Mouse (Mus musculus) heart, embryonic 12.5 days (tissue): Measurements from ENCODE around the gene Gltp. TPM values are rescaled to one million over a fixed set of nuclear protein-coding genes. Genes with fewer than 3 reads are reported as not detected.

ENCODE experiments used
- ATAC-seq: fragments of 200-750 bp; cut with Nextera tagmentation; 2 replicates; pipeline ENCODE4 v1.8.0; 2017; ENCODE audit warnings: moderate TSS enrichment, moderate library complexity; ENCODE audit not compliant: insufficient number of reproducible peaks, low FRiP score
- H3K27ac ChIP-seq: fragments of 300-500 bp; sonication (generic); 2 replicates; pipeline ENCODE4 v1.5.1; 2016; ENCODE audit warnings: mild to moderate bottlenecking, moderate library complexity; ENCODE audit not compliant: poor library complexity, severe bottlenecking
- H3K27me3 ChIP-seq: fragments of 300-500 bp; sonication (generic); replicated peaks from 2 replicates; pipeline ENCODE4 v1.6.1; 2016; ENCODE audit warnings: mild to moderate bottlenecking, moderate library complexity
- H3K36me3 ChIP-seq: fragments of 300-500 bp; sonication (generic); 2 replicates; pipeline ENCODE4 v1.6.1; 2016; ENCODE audit warnings: mild to moderate bottlenecking, moderate library complexity
- H3K4me1 ChIP-seq: fragments of 300-500 bp; sonication (generic); replicated peaks from 2 replicates; pipeline ENCODE4 v1.6.1; 2016; ENCODE audit warnings: mild to moderate bottlenecking
- H3K4me2 ChIP-seq: fragments of 300-500 bp; sonication (generic); 2 replicates; pipeline ENCODE4 v1.6.1; 2016; ENCODE audit warnings: mild to moderate bottlenecking, moderate library complexity
- H3K4me3 ChIP-seq: fragments of 300-500 bp; sonication (generic); 2 replicates; pipeline ENCODE4 v1.5.1; 2016; ENCODE audit warnings: mild to moderate bottlenecking
- H3K9ac ChIP-seq: fragments of 300-500 bp; sonication (generic); 2 replicates; pipeline ENCODE4 v1.6.1; 2016; ENCODE audit warnings: mild to moderate bottlenecking, moderate library complexity
- H3K9me3 ChIP-seq: fragments of 300-500 bp; sonication (generic); replicated peaks from 2 replicates; pipeline ENCODE4 v1.6.1; 2016; ENCODE audit warnings: mild to moderate bottlenecking, moderate library complexity
- WGBS: fragments of 180-500 bp; shearing (Covaris S2); methylation state at CpG from one replicate; pipeline ENCODE4 v1.1.7; 2016; 5-methylcytosine and 5-hydroxymethylcytosine counted together
- polyA plus RNA-seq: library from polyadenylated mRNA; unstranded; fragments of >200 nt; fragmentation: Nextera tagmentation; extraction: Ambion mirVana; gene quantifications from 2 replicates; pipeline ENCODE4 v1.2.1, GENCODE M21; 2016

The Gltp gene
- polyA plus RNA-seq, 1 experiment from 2014 or later: 55.3 TPM

GRCm38 (mm10) chr5:114719928-114720270, 29.1 kb upstream of the Gltp start:
- Histone ChIP-seq H3K36me3 (peaks cover 89% of the 10 kb centered on the region), H3K9ac (no peak overlapping the region), H3K4me3 (no peak overlapping the region), H3K4me2 (no peak overlapping the region), H3K27ac (no peak overlapping the region), H3K4me1 (no peaks in the 10 kb centered on the region), H3K27me3 (no peaks in the 10 kb centered on the region), H3K9me3 (peaks cover 8% of the 10 kb centered on the region)
- 91% methylated on average over 6 of the region's 6 CpGs for WGBS
- no peak for ATAC-seq

GRCm38 (mm10) chr5:114719003-114719927, 28.5 kb upstream of the Gltp start:
- peaks cover 4% of the 10 kb centered on the region for H3K9me3 ChIP-seq
- no peak overlapping the region for H3K4me2 ChIP-seq
- H3K9ac ChIP-seq: no peak overlapping the region
- WGBS: 84% methylated on average over 20 of the region's 20 CpGs
- H3K36me3 ChIP-seq: peaks cover 91% of the 10 kb centered on the region
- no peak overlapping the region for H3K27ac ChIP-seq
- no peaks in the 10 kb centered on the region for H3K27me3 ChIP-seq
- no peak overlapping the region for H3K4me3 ChIP-seq
- 0 out of 2 replicates have a peak, but pooled peaks have one; percentile 10 for ATAC-seq
- no peaks in the 10 kb centered on the region for H3K4me1 ChIP-seq

DNA sequence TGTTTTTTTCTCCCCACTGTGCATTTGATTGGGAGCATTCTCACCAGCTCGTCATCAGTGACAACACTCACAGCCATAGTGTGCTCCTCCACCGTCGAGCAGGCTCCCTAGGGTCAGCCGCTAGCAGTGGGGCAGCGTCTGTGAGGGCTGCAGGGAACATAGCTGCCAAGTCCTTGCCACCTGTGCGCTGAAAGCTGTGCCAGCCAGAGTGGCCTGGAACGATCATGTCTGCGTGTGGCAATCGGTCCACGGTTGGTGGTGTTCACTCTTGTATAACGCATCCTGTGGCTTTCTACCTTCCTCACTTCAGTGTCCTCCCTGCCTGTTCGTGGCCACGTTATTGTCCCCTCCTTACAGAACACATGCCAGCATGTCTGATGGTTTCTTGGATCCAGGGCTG, 27.7 kb upstream of the Gltp start:
- Histone ChIP-seq H3K27me3 (no peaks in the 10 kb centered on the region), H3K9me3 (no peaks in the 10 kb centered on the region), H3K4me1 (no peaks in the 10 kb centered on the region), H3K27ac (no peak overlapping the region), H3K4me3 (no peak overlapping the region), H3K4me2 (no peak overlapping the region), H3K9ac (no peak overlapping the region), H3K36me3 (peaks cover 94% of the 10 kb centered on the region)
- no peak for ATAC-seq
- 81% methylated on average over 13 of the region's 13 CpGs for WGBS

DNA sequence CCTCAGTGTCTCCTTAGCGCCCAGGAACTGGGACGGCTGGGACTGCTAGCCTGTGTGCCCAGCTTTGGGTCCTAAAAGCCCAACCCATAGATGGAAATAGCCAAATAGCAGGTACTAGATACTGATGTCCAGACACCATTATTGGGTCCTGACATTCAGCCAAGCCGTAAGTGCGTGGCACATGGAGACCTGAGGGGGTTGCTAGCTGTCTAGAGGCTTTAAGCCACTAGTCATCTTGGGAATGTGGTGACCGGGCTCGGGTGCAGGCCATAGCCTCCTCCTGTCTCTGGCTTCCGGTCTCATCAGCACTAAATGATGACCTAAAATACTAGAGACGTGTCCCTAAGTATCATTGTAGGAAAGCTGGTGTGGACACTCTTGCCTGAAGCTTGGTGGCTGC, 27.2 kb upstream of the Gltp start:
- H3K4me1 ChIP-seq: no peaks in the 10 kb centered on the region
- no peak overlapping the region for H3K27ac ChIP-seq
- 85% methylated on average over 8 of the region's 8 CpGs for WGBS
- no peak for ATAC-seq
- H3K36me3 ChIP-seq: peaks cover 100% of the 10 kb centered on the region
- no peak overlapping the region for H3K4me2 ChIP-seq
- no peak overlapping the region for H3K9ac ChIP-seq
- H3K4me3 ChIP-seq: no peak overlapping the region
- no peaks in the 10 kb centered on the region for H3K9me3 ChIP-seq
- no peaks in the 10 kb centered on the region for H3K27me3 ChIP-seq

DNA sequence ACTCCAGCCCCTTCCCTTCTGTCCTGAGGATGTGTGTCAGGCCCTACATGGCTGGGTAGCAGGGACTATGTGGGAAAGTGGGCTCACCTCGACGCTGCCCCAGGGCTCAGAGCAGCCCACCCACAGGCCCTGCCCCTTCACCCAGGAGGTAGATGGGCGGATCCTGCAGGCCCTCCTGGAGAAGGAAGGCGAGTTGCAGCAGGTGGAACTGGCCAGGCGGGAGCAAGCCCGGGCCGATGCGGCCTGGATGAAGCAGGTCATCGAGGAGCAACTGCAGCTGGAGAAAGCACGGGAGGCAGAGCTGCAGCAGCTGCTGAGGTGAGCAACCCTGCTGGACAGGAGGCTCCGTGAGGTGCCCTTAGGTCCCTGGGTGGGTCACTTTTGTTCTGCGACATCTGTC, 26.5 kb upstream of the Gltp start:
- Histone ChIP-seq H3K9me3 (no peaks in the 10 kb centered on the region), H3K4me1 (no peaks in the 10 kb centered on the region), H3K4me3 (no peak overlapping the region), H3K27me3 (no peaks in the 10 kb centered on the region), H3K9ac (no peak overlapping the region), H3K4me2 (no peak overlapping the region), H3K27ac (no peak overlapping the region), H3K36me3 (peaks cover 98% of the 10 kb centered on the region)
- no peak for ATAC-seq
- WGBS: 93% methylated on average over 12 of the region's 12 CpGs

GRCm38 (mm10) chr5:114714551-114714950, 23.8 kb upstream of the Gltp start:
- Histone ChIP-seq H3K27me3 (no peaks in the 10 kb centered on the region), H3K27ac (no peak overlapping the region), H3K9me3 (no peaks in the 10 kb centered on the region), H3K9ac (no peak overlapping the region), H3K4me1 (no peaks in the 10 kb centered on the region), H3K4me3 (no peak overlapping the region), H3K4me2 (no peak overlapping the region), H3K36me3 (peaks cover 96% of the 10 kb centered on the region)
- 92% methylated on average over 18 of the region's 18 CpGs for WGBS
- ATAC-seq: no peak

DNA sequence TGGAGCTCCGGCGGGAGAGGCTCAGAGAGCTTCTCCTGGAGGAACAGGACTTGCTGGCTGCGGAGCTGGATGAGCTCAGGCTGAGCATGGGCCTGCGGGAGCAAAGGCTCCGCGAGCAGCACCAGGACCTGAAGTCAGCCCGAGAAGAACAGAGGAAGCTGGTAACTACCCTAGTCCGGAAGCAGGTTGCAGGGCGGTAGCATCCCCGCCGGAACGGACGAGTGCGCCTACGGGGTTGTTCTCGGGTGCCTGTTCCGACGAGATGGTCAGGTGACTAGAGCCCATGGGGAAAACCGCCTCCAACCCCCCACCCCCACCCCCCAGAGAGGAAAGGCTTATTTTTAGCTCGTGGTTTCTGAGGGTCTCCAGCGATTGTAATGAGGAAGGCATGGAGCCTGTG, 18.6 kb upstream of the Gltp start:
- no peak overlapping the region for H3K27ac ChIP-seq
- H3K27me3 ChIP-seq: no peaks in the 10 kb centered on the region
- no peaks in the 10 kb centered on the region for H3K9me3 ChIP-seq
- ATAC-seq: no peak
- H3K4me3 ChIP-seq: no peak overlapping the region
- H3K36me3 ChIP-seq: peaks cover 49% of the 10 kb centered on the region
- WGBS: 89% methylated on average over 21 of the region's 21 CpGs
- peaks cover 10% of the 10 kb centered on the region for H3K4me1 ChIP-seq
- no peak overlapping the region for H3K4me2 ChIP-seq
- H3K9ac ChIP-seq: no peak overlapping the region

DNA sequence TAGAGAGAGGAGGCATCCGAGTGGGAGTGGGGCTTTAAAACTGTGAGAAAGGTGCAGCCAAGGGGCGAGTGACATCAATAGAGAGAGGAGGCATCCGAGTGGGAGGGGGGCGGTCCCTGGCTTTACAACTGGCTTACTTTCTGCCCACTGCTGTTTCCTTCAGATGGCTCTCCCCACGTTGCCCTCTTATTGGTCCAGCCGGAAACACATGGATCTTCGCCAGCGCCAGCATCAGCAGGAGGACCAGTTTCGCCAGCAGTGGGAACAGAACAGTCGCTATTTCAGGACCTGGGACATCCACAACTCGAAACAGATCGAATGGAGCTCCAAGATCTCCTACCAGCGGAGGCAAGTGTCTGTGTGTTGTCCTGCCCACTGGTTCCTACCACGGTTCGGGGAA, 17.7 kb upstream of the Gltp start:
- Histone ChIP-seq H3K4me3 (peak overlapping the region; percentile 95), H3K4me1 (peaks cover 10% of the 10 kb centered on the region), H3K36me3 (peaks cover 40% of the 10 kb centered on the region), H3K27ac (no peak overlapping the region), H3K4me2 (peak overlapping the region; percentile 94), H3K9me3 (no peaks in the 10 kb centered on the region), H3K27me3 (no peaks in the 10 kb centered on the region), H3K9ac (peak overlapping the region; percentile 90)
- ATAC-seq: no peak
- 57% methylated on average over 15 of the region's 15 CpGs for WGBS

DNA sequence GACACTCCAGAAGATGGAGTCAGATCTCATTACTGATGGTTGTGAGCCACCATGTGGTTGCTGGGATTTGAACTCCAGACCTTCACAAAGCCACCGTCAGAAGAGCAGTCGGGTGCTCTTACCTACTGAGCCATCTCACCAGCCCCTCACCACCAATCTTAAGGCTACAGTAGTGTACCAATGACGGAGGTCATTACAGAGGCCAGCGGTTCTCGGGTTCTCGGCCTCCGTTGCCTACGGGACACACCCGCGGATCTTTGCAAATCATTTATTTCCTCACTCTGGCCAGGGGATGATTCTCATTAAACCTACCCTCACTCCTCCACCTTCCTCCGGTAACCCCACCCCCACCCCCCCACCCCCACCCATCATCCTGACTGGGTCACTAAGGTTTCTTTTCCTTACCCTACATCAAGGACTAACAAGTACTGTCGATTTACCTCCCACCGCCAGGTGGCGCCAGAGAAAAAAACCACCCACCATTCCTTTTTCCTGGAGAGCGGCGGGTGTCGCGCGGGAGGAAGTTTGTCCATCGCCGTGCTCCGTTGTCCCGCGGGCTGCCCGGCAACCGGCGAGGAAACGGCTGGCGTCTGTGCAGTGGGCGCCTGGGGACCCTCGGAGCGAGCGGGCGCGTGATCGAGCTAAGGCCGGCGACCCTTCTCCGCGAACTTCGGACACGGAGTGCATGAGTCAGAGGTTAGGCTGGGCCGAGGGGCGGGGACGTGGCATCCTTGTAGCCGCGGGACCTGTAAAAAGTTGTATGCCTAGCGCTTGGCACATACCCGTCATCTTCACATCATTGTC, 16.7 kb upstream of the Gltp start, which contains the start of gene Tchp:
TSS of gene Tchp (plus strand) at position 496 of the 804 bp plus-strand sequence.
- H3K27me3 ChIP-seq: no peaks in the 10 kb centered on the region
- peak; percentile 82 for ATAC-seq
- WGBS: 2% methylated on average over 48 of the region's 49 CpGs
- H3K27ac ChIP-seq: no peak within 1 kb of the TSS
- H3K9ac ChIP-seq: peak within 1 kb of the TSS; percentile 90
- H3K4me2 ChIP-seq: peak within 1 kb of the TSS; percentile 94
- H3K9me3 ChIP-seq: no peaks in the 10 kb centered on the region
- peaks cover 10% of the 10 kb centered on the region for H3K4me1 ChIP-seq
- H3K4me3 ChIP-seq: peak within 1 kb of the TSS; percentile 95
- peaks cover 32% of the 10 kb centered on the region for H3K36me3 ChIP-seq

GRCm38 (mm10) chr5:114702403-114703392, 11.9 kb upstream of the Gltp start:
- Histone ChIP-seq H3K27ac (no peak overlapping the region), H3K36me3 (no peaks in the 10 kb centered on the region), H3K4me1 (peaks cover 2% of the 10 kb centered on the region; the same call in 1 of the 2 replicates), H3K27me3 (peaks cover 4% of the 10 kb centered on the region; the same call in 1 of the 2 replicates), H3K4me3 (no peak overlapping the region), H3K9ac (no peak overlapping the region), H3K9me3 (no peaks in the 10 kb centered on the region), H3K4me2 (no peak overlapping the region)
- ATAC-seq: peak; percentile 23; the same call in 1 of the 2 replicates
- 56% methylated on average over 14 of the region's 14 CpGs for WGBS
